Comparison of ENCODE assay signal across 18 mouse cellular contexts in the genomic region with DNA sequence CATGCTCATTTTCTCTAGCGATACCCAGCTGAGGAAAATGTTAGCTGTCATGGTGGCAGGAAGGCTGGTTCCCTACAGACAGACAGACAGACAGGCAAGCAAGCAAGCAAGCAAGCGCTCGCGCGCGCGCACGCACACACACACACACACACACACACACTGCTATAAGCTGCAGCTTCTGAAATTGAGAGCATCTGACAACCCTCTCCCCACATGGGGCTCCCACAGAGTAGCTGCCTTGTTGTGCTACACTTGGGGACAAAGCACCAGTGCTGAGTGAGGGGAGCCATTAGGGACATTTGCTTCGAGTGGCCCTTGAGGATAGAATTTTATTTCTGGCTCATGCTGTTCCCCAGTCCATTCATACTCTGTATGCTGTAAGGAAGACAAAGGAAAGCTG. TPM values are rescaled to one million over a fixed set of nuclear protein-coding genes. Genes with fewer than 3 reads are reported as not detected.
DNase-seq lines count a peak whose midpoint lies in the region; ATAC-seq lines count a peak whose summit lies in the region.
"Had no signal": no experiment of that assay in that cellular context is flagged by ENCODE, and none has a peak within 500 bp of the region (broad histone marks: within the 10 kb centered on the region; RNA-seq: fewer than 3 reads in every experiment).

No protein-coding gene starts in this region.

- H3K4me1 ChIP-seq in forebrain, embryonic 11.5 days (replicated peaks; ENCODE audit: control insufficient read depth, insufficient read depth, low read length) = peaks cover 25% of the 10 kb centered on the region
- peaks cover 40% of the 10 kb centered on the region for H3K4me1 ChIP-seq in forebrain, embryonic 13.5 days
- peaks cover 40% of the 10 kb centered on the region for H3K4me1 ChIP-seq in hindbrain, embryonic 14.5 days (replicated peaks; ENCODE audit: control insufficient read depth, insufficient read depth, low read length)
- peaks cover 35% of the 10 kb centered on the region for H3K4me1 ChIP-seq in midbrain, embryonic 14.5 days (ENCODE audit: control insufficient read depth, insufficient read depth, low read length)

- no peaks in the 10 kb centered on the region for H3K27me3 ChIP-seq in forebrain, embryonic 11.5 days (ENCODE audit: control insufficient read depth, insufficient read depth, low read length)
- no peaks in the 10 kb centered on the region for H3K27me3 ChIP-seq in forebrain, embryonic 13.5 days
- no peaks in the 10 kb centered on the region for H3K27me3 ChIP-seq in hindbrain, embryonic 14.5 days (ENCODE audit: control insufficient read depth, insufficient read depth, low read length)
- H3K27me3 ChIP-seq in midbrain, embryonic 14.5 days (ENCODE audit: control insufficient read depth, insufficient read depth, low read length) = no peaks in the 10 kb centered on the region

- no peak for DNase-seq in forebrain, embryonic 11.5 days (ENCODE audit: low spot score)
- no peak for DNase-seq in hindbrain, embryonic 14.5 days (ENCODE audit: low spot score)
- peak; percentile 41 for DNase-seq in midbrain, embryonic 14.5 days
- DNase-seq in adrenal gland, postnatal 36 days = no peak
- no peak for DNase-seq in ovary, adult 18-20 months (ENCODE audit: low spot score)
- DNase-seq: cerebellum, adult 11 months; cerebellum, postnatal 36 days; kidney, adult 18-20 months; kidney, postnatal 36 days; liver, postnatal 0 days; thymus, postnatal 25 days had no signal

- no peak overlapping the region; the same call in 1 of the 2 replicates for H3K9ac ChIP-seq in forebrain, embryonic 11.5 days (ENCODE audit: low read length)
- H3K9ac ChIP-seq in forebrain, embryonic 13.5 days = no peak overlapping the region
- H3K9ac ChIP-seq in hindbrain, embryonic 14.5 days = 0 out of 2 replicates have a peak overlapping the region, but pooled peaks have one; percentile 5
- peak overlapping the region; percentile 23; the same call in 1 of the 2 replicates for H3K9ac ChIP-seq in midbrain, embryonic 14.5 days (replicated peaks; ENCODE audit: low read length)
- H3K9ac ChIP-seq: embryonic facial prominence, embryonic 12.5 days; limb, embryonic 15.5 days; liver, postnatal 0 days had no signal

- H3K4me2 ChIP-seq in forebrain, embryonic 11.5 days (ENCODE audit: low read depth, low read length, severe bottlenecking) = no peak overlapping the region
- H3K4me2 ChIP-seq in forebrain, embryonic 13.5 days = no peak overlapping the region
- H3K4me2 ChIP-seq in hindbrain, embryonic 14.5 days (replicated peaks) = no peak overlapping the region
- no peak overlapping the region for H3K4me2 ChIP-seq in midbrain, embryonic 14.5 days (ENCODE audit: low read length)
- H3K4me2 ChIP-seq: embryonic facial prominence, embryonic 12.5 days; limb, embryonic 15.5 days had no signal

- no peak overlapping the region for H3K27ac ChIP-seq in forebrain, embryonic 11.5 days (ENCODE audit: low read depth, low read length)
- H3K27ac ChIP-seq in forebrain, embryonic 13.5 days = peak overlapping the region; percentile 74
- peak overlapping the region; percentile 60 for H3K27ac ChIP-seq in hindbrain, embryonic 14.5 days
- peak overlapping the region; percentile 49; the same call in 1 of the 2 replicates for H3K27ac ChIP-seq in midbrain, embryonic 14.5 days (replicated peaks; ENCODE audit: low read depth, low read length)
- H3K27ac ChIP-seq: embryonic facial prominence, embryonic 12.5 days; limb, embryonic 15.5 days; stomach, postnatal 0 days had no signal

- WGBS in forebrain, embryonic 11.5 days = 81% methylated on average over 9 of the region's 9 CpGs
- WGBS in forebrain, embryonic 13.5 days = 51% methylated on average over 9 of the region's 9 CpGs
- 52% methylated on average over 9 of the region's 9 CpGs for WGBS in hindbrain, embryonic 14.5 days
- WGBS in midbrain, embryonic 14.5 days = 61% methylated on average over 9 of the region's 9 CpGs

- no peaks in the 10 kb centered on the region for H3K9me3 ChIP-seq in forebrain, embryonic 11.5 days (ENCODE audit: control insufficient read depth, low read length)
- no peaks in the 10 kb centered on the region for H3K9me3 ChIP-seq in forebrain, embryonic 13.5 days (replicated peaks)
- H3K9me3 ChIP-seq in hindbrain, embryonic 14.5 days (ENCODE audit: control insufficient read depth, low read length) = no peaks in the 10 kb centered on the region
- no peaks in the 10 kb centered on the region for H3K9me3 ChIP-seq in midbrain, embryonic 14.5 days (ENCODE audit: control insufficient read depth, low read length)
- H3K9me3 ChIP-seq: embryonic facial prominence, embryonic 12.5 days; limb, embryonic 15.5 days had no signal

- ATAC-seq in forebrain, embryonic 11.5 days (replicated peaks; ENCODE audit: low FRiP score) = peak; percentile 47; the same call in 1 of the 2 replicates
- peak; percentile 34; the same call in 1 of the 2 replicates for ATAC-seq in forebrain, embryonic 13.5 days
- no peak for ATAC-seq in hindbrain, embryonic 14.5 days (ENCODE audit: low FRiP score)
- peak; percentile 59; the same call in 1 of the 2 replicates for ATAC-seq in midbrain, embryonic 14.5 days (ENCODE audit: low FRiP score, low TSS enrichment)
- no peak for ATAC-seq in erythroblast, adult 5-6 weeks (replicated peaks; ENCODE audit: low FRiP score, poor library complexity, severe bottlenecking)
- ATAC-seq: liver, postnatal 0 days had no signal

- no peaks in the 10 kb centered on the region for H3K36me3 ChIP-seq in forebrain, embryonic 11.5 days (ENCODE audit: control insufficient read depth, insufficient read depth, low read length)
- H3K36me3 ChIP-seq in forebrain, embryonic 13.5 days (ENCODE audit: poor library complexity, severe bottlenecking) = no peaks in the 10 kb centered on the region
- no peaks in the 10 kb centered on the region for H3K36me3 ChIP-seq in hindbrain, embryonic 14.5 days (replicated peaks; ENCODE audit: control insufficient read depth, insufficient read depth)
- no peaks in the 10 kb centered on the region for H3K36me3 ChIP-seq in midbrain, embryonic 14.5 days (ENCODE audit: control insufficient read depth, insufficient read depth, low read length)
- H3K36me3 ChIP-seq: embryonic facial prominence, embryonic 12.5 days; limb, embryonic 15.5 days had no signal

- no peak overlapping the region for H3K4me3 ChIP-seq in forebrain, embryonic 11.5 days (ENCODE audit: low read depth, low read length)
- H3K4me3 ChIP-seq in forebrain, embryonic 13.5 days = no peak overlapping the region
- H3K4me3 ChIP-seq in hindbrain, embryonic 14.5 days (replicated peaks; ENCODE audit: low read length) = no peak overlapping the region
- no peak overlapping the region for H3K4me3 ChIP-seq in midbrain, embryonic 14.5 days (replicated peaks; ENCODE audit: low read depth, low read length)
- H3K4me3 ChIP-seq: embryonic facial prominence, embryonic 12.5 days; limb, embryonic 15.5 days had no signal

RNA-seq across cellular contexts. Expression of a gene that starts 42.2 kb away (rescaled TPM):
- polyA plus RNA-seq in forebrain, embryonic 11.5 days (2014; fragmentation: Nextera tagmentation; extraction: Ambion mirVana) = 10.2 and 11.1 TPM in 2 replicates
- 22.2 and 25.6 TPM in 2 replicates for polyA plus RNA-seq in forebrain, embryonic 13.5 days (2015; fragmentation: Nextera tagmentation; extraction: Ambion mirVana)
- polyA plus RNA-seq in hindbrain, embryonic 14.5 days (2014; fragmentation: Nextera tagmentation; extraction: Ambion mirVana) = 40.7 and 45.3 TPM in 2 replicates
- 36.5 and 37.0 TPM in 2 replicates for polyA plus RNA-seq in midbrain, embryonic 14.5 days (2014; fragmentation: Nextera tagmentation; extraction: Ambion mirVana)
- not detected in 2 replicates for total RNA-seq in erythroblast, adult 5-6 weeks (2015; ENCODE audit: low replicate concordance)
- total RNA-seq in erythroblast, adult 5-6 weeks (2017; ENCODE audit: low replicate concordance) = not detected in 2 replicates
- total RNA-seq in adrenal gland, postnatal 36 days (2021) = 10 to 100 TPM in 1 of 2 experiments, 1 to 10 TPM in 1; 9.0 to 15.4 TPM
- total RNA-seq: hematopoietic stem cell, adult 5-6 weeks; megakaryocyte-erythroid progenitor cell, adult 5-6 weeks had no signal
- polyA plus RNA-seq: liver, postnatal 0 days had no signal

Comparison
In these comparisons a context has a peak if more than half of its experiments do, and no peak if none do; other contexts are left out.
1. ATAC-seq: peak in forebrain, embryonic 11.5 days (single experiment), forebrain, embryonic 13.5 days (single experiment) and midbrain, embryonic 14.5 days (single experiment); none in hindbrain, embryonic 14.5 days (single experiment) and erythroblast, adult 5-6 weeks (single experiment).
2. H3K9ac ChIP-seq: peak in hindbrain, embryonic 14.5 days (single experiment) and midbrain, embryonic 14.5 days (single experiment); none in forebrain, embryonic 11.5 days (single experiment) and forebrain, embryonic 13.5 days (single experiment).